Mouse (Mus musculus) spleen, postnatal 4 days (tissue): ENCODE measurements around the gene Fgfr2.

ENCODE experiments used
- DNase-seq, 2 experiments: peaks; one replicate each; pipeline ENCODE4 v3.0.0; 2022; ENCODE audit warnings: low spot score in 2 of 2

Fgfr2 gene

GRCm38 (mm10) chr7:133041784-133042183, 81.4 kb downstream of the Fgfr2 start:
- no peak for DNase-seq

GRCm38 (mm10) chr7:133040688-133041345, 82.3 kb downstream of the Fgfr2 start:
- no peak for DNase-seq

- no peak for DNase-seq
Measured at GRCm38 (mm10) chr7:133039556-133040255, 83.4 kb downstream of the Fgfr2 start.

DNA sequence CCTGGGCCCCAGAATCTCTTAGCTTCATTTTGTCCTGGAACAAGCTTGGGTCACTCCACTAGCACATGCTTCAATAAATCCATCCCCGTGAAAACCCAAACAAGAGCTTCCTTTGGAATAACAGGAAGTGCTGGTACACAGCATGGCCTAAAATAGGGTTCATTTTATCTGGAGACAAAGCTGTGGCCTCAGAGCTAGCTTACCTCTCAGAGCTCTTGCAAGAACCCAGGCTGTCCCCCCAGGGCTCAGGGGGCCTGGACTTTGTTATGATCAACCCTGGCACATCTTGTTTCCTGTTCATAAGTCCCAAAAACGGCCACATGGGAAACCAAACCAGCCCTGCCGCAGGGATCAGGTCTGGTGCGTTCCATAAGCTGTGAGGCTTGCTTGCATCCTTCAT, 85.5 kb downstream of the Fgfr2 start:
- DNase-seq, result no peak

GRCm38 (mm10) chr7:133037217-133037616, 85.9 kb downstream of the Fgfr2 start:
- no peak for DNase-seq

DNA sequence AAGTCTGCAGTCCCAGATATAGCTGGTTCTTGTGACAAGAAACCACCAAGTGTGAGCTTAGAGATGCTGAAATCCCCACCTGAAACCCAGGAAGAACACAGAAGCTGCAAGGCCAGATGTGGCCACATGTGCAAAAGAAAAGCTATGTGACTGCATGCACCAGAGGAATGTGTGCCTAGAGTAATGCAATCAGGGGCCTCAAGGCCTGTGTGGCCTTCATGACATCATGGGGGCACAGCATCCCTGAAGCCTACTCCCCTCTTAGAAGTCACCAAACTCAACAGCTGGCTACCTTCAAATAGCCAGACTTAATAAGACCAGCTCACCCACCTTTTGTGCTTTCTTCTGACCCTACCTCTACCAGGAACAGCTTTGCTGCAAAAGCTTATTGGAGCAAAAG, 87.2 kb downstream of the Fgfr2 start:
- no peak for DNase-seq

GRCm38 (mm10) chr7:133032589-133033203, 90.5 kb downstream of the Fgfr2 start:
- DNase-seq, result peak in 1 of 2 experiments; percentile 25

GRCm38 (mm10) chr7:133029496-133030047, 93.6 kb downstream of the Fgfr2 start:
- DNase-seq, result no peak

GRCm38 (mm10) chr7:133029004-133029403, 94.1 kb downstream of the Fgfr2 start:
- no peak for DNase-seq

DNA sequence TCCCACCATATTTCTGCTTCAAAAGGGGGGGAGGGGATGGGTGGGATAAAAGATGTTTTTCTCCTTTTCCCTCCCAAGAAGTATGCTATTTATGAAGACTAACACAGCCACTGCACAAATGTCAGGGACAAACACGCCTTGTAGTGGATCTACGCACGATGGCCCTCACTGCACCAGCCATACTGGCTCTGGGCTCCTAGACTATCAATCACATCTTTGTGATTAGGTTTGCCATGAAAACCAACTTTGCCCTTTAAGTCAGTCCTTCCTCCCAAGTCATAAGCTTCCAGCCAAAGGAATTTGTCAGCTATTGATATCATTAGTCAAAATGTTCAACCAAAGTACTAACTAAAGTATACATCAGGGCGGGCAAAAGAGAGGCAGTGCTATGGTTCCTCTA, 95.2 kb downstream of the Fgfr2 start:
- DNase-seq, result no peak

GRCm38 (mm10) chr7:133024694-133025093, 98.5 kb downstream of the Fgfr2 start:
- no peak for DNase-seq

DNA sequence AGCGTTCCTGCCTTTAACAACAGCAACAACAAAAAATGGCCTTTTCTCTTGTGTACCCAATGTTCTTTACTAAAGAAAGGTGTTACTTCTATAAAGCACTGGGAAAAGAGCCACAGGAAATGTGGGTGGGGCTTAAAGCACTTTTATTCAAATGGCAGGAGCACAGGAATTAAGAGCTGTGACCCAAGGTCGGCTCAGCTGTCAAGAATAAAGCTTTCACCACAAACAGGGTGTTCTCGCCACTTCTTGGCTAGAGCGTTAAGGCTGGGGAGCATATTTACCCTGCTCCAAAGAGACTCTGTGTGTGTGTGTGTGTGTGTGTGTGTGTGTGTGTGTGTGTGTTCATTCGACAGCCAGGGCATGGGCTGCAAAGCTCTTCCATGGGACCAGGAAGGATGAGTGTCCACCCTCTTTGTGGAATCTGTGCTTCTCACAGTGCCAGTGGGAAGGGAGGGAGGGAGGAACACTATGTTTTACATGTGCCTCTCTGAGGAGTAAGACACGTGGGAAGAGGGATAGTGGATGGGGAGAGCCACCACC, 103.6 kb downstream of the Fgfr2 start:
- no peak for DNase-seq

DNA sequence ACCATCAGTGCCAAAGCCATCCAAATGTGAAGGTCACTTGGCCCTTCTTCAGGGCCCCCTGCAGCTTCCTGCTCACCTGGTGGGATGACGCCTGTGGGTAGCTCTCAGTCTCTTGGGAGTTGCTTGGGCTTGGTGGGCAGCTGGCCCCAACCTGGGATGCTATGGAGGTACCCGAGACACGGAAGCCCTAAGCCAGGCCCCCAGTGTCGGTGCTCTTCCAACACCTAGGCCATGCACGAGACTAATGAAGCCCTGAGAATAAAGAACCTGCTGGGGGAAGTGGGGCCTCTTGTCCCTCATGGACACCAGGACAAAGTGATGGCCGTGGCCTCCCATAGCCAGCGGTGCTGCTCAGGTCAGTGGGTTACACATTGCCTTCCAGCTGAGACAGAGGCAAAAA, 104.2 kb downstream of the Fgfr2 start:
- no peak for DNase-seq

DNA sequence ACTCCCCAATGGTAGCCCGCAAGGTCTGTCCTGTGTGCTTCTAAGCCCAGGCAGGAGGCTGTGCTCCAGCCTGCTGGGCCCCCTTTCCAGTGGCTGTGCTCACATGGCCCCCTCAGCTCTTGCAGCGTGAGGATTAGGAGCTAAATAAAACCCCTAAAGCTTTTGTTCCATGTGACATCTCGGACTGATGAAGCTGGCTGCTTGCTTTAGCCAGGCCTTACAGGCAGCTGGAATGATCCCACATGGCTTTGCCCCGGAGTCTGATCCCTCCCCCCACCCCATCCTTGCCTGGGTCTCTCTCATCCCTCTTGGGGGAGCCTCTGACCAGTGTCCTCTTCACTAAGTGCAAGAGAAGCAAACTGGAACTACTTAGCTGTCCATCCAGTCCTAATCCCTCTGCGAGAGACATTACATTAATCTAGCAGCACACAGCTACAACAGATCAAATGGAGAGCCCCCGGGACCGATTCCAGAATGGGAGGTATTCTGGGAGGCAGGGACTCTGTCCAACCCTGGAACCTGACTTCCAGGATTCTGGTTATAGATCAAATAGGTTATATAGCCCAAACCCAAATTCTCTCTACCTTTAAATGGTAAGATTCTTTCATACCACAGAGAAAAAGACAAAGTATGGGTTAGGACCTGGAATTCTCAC, 107.6 kb downstream of the Fgfr2 start:
- DNase-seq, result no peak

DNA sequence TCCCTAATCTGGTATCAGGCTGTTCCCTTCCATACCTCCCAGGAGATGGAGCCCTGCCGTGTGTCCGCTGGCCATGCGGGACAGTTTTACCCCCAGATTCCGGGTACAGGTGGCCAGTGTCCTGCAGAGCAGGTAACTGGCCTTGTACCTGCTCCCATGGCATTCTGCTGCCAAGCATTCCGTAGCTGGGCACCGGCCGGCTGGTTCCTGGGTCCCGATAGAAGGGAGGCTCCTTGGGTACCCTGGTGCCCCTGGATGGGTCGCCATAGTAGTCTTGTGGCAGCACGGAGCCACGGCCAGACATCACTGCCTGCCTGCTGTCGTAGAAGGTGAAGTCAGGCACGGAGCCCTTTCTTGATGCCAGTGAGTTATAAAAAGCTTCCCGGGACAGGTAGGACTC, 108.5 kb downstream of the Fgfr2 start:
- DNase-seq, result no peak

GRCm38 (mm10) chr7:133013923-133014322, 109.2 kb downstream of the Fgfr2 start:
- DNase-seq, result no peak

- DNase-seq, result no peak
Measured at GRCm38 (mm10) chr7:133012637-133013366, 110.3 kb downstream of the Fgfr2 start.

DNA sequence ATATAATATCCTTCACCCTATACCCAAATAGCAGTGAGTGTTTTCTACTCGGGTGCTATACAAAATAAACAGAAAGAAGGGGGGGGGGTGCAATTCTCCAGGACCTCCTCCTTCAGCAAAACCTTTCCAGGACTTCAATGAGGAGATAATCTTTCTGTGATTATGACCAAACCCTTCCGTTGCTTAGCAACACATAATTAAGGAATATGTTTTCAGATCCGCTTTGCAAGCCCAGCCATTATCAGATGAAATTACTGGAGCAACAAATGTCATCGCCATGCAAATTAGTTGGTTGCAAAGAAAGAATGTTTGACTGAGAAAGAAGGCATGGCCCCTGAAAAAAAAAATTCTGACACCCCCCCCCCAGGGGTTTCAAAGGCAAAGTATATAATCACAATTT, 111.5 kb downstream of the Fgfr2 start:
- DNase-seq, result no peak

DNA sequence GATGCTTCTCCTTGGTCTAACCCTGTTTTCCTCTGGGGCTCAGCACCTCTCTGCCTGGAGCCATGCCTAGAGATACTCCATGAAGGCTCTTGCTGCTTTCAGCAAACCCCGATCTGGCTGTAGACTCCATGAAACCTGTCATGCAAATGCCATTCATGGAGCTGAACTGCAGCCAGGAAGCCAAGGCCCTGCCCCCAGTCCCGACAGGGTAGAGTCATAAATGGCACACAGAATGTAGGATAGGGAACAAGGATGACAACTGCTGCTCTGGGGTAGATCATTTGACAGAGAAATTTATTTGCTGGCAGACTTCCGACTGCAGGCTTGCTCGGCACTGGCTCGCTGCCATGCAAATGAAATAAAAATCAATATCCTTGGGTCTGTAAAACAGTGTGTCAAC, 112.0 kb downstream of the Fgfr2 start:
- no peak for DNase-seq

DNA sequence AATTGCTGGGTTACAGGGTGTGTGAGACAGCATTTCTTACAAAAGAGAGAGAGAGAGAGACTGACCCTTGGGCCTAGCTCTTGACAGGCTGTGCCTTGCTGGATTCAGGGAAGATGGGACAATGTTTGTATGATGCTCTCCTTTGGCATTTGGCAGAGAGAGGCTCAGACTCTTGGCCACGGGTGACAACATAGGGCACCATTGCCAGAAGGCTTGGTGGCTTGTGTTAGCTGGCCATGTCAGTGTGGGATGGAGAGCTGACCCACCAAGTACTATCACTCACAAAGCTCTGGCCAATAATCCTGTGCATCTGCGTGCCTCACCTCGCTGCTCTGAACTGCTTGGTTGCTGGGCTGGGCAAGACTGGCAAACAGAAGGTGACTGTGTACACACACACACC, 112.7 kb downstream of the Fgfr2 start:
- no peak for DNase-seq

DNA sequence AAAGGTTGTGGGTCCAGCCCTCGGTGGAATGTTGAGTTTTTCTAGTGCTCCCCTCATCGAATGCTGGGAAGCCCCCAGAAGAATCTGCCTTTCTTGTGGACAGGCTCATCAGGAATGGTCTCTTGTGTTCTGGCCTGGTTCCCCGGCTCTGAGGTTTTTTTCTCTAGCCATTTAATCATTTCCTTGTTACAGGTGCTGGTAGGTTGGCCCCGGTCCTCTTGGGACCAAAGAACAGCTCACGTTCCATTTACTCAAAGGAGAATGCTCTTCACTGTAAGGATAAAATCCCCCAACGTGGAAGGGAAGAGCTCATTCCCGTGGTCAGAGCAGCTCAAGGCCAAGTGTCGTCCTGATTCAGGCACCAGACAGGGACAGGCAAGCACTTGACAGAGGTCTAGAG, 113.5 kb downstream of the Fgfr2 start:
- no peak for DNase-seq
